Comparison of ENCODE assay signal across 10 mouse cellular contexts in the genomic region with DNA sequence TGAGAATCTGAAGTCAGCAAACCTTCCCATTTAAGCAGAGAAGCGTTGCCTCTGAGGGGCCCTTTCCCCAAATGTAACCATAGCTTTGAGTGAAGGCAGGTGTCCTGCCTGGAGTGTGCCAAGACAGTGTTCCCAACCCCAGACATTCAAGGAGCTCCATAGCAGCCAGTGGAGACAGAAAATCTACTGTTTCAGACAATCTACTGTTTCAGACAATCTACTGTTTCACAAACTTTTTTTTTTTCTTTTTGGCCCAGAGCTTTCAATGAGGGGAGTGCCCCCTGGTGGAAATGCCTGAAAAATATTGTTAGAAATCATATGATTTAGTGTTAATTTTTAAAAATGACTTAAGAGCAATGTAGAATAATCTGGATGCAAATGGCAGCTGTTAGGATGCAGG. TPM values are rescaled to one million over a fixed set of nuclear protein-coding genes. Genes with fewer than 3 reads are reported as not detected.
DNase-seq lines count a peak whose midpoint lies in the region; ATAC-seq lines count a peak whose summit lies in the region.
"Had no signal": no experiment of that assay in that cellular context is flagged by ENCODE, and none has a peak within 500 bp of the region (broad histone marks: within the 10 kb centered on the region; RNA-seq: fewer than 3 reads in every experiment).

No protein-coding gene starts in this region.

- peaks cover 24% of the 10 kb centered on the region for H3K36me3 ChIP-seq in forebrain, embryonic 13.5 days (ENCODE audit: poor library complexity, severe bottlenecking)
- peaks cover 19% of the 10 kb centered on the region for H3K36me3 ChIP-seq in forebrain, embryonic 12.5 days (replicated peaks)

- peaks cover 13% of the 10 kb centered on the region for H3K4me1 ChIP-seq in forebrain, embryonic 13.5 days
- H3K4me1 ChIP-seq in forebrain, embryonic 12.5 days, result peaks cover 11% of the 10 kb centered on the region
- H3K4me1 ChIP-seq: heart, embryonic 13.5 days had no signal

- ATAC-seq in forebrain, embryonic 13.5 days, result peak; percentile 31; the same call in 1 of the 2 replicates
- no peak for ATAC-seq in forebrain, embryonic 12.5 days (ENCODE audit: low FRiP score)

- WGBS in forebrain, embryonic 13.5 days, result 85% methylated on average over 1 of the region's 1 CpGs
- WGBS in forebrain, embryonic 12.5 days, result 90% methylated on average over 1 of the region's 1 CpGs

- H3K27ac ChIP-seq in forebrain, embryonic 13.5 days, result no peak overlapping the region
- no peak overlapping the region for H3K27ac ChIP-seq in forebrain, embryonic 12.5 days
- H3K27ac ChIP-seq: heart, embryonic 13.5 days; macrophage had no signal

- no peak overlapping the region for H3K9ac ChIP-seq in forebrain, embryonic 13.5 days
- no peak overlapping the region for H3K9ac ChIP-seq in forebrain, embryonic 12.5 days
- H3K9ac ChIP-seq: heart, embryonic 13.5 days had no signal

- intact Hi-C loops in left cerebral cortex, postnatal 4 days (cut with DNase I), result no loop called here
- intact Hi-C loops in left cerebral cortex, postnatal 36 days (cut with DNase I), result loop anchor here (5.0 to 10.0 kb wide), 2 partner anchors 603 to 791 kb away; a partner anchor contains a TSS
- intact Hi-C loops in left cerebral cortex, postnatal 25 days (cut with DNase I), result loop anchor here (5.0 kb wide), 1 partner anchor 791 kb away; no protein-coding TSS in a partner anchor

- no peak overlapping the region for H3K4me2 ChIP-seq in forebrain, embryonic 13.5 days
- no peak overlapping the region for H3K4me2 ChIP-seq in forebrain, embryonic 12.5 days
- H3K4me2 ChIP-seq: heart, embryonic 13.5 days had no signal

- DNase-seq in left cerebral cortex, postnatal 4 days, result peak; percentile 9
- DNase-seq in left cerebral cortex, postnatal 36 days (ENCODE audit: low spot score in 2 of 2), result no peak
- DNase-seq in MN1 (ENCODE audit: low spot score), result peak; percentile 57
- peak; percentile 20 to 31 for DNase-seq in kidney, postnatal 4 days
- DNase-seq in left cerebral cortex, postnatal 25 days (ENCODE audit: low spot score in 2 of 2), result no peak
- DNase-seq in ovary, postnatal 14 days (ENCODE audit: low spot score), result no peak

- H3K27me3 ChIP-seq in forebrain, embryonic 13.5 days, result no peaks in the 10 kb centered on the region
- no peaks in the 10 kb centered on the region for H3K27me3 ChIP-seq in forebrain, embryonic 12.5 days
- H3K27me3 ChIP-seq: heart, embryonic 13.5 days had no signal

- no peak overlapping the region for H3K4me3 ChIP-seq in forebrain, embryonic 13.5 days
- no peak overlapping the region for H3K4me3 ChIP-seq in forebrain, embryonic 12.5 days (replicated peaks)
- H3K4me3 ChIP-seq: heart, embryonic 13.5 days had no signal

- no peaks in the 10 kb centered on the region for H3K9me3 ChIP-seq in forebrain, embryonic 13.5 days (replicated peaks)
- H3K9me3 ChIP-seq in forebrain, embryonic 12.5 days, result no peaks in the 10 kb centered on the region
- H3K9me3 ChIP-seq: heart, embryonic 13.5 days had no signal

RNA-seq across cellular contexts. Expression of a gene that starts 55.3 kb away (rescaled TPM):
- polyA plus RNA-seq in forebrain, embryonic 13.5 days (2015; fragmentation: Nextera tagmentation; extraction: Ambion mirVana), result 34.7 TPM in 2 replicates
- 34.9 and 37.9 TPM in 2 replicates for polyA plus RNA-seq in forebrain, embryonic 12.5 days (2016; fragmentation: Nextera tagmentation; extraction: Ambion mirVana)
- 100 to 1,000 TPM; 168 to 200 TPM for total RNA-seq in left cerebral cortex, postnatal 4 days (2021)
- total RNA-seq in left cerebral cortex, postnatal 36 days (2021), result 100 to 1,000 TPM; 112 to 150 TPM
- 100 to 1,000 TPM; 110 to 129 TPM for total RNA-seq in left cerebral cortex, postnatal 25 days (2021)

Comparison
In these comparisons a context has a peak if more than half of its experiments do, and no peak if none do; other contexts are left out.
1. DNase-seq: peak in left cerebral cortex, postnatal 4 days (single experiment), MN1 (single experiment) and kidney, postnatal 4 days (2 of 2); none in left cerebral cortex, postnatal 36 days (0 of 2), left cerebral cortex, postnatal 25 days (0 of 2) and ovary, postnatal 14 days (single experiment).